Mouse (Mus musculus) cerebellum, adult 2 months (tissue): Measurements from ENCODE around the gene Rbm47. TPM values are rescaled to one million over a fixed set of nuclear protein-coding genes. Genes with fewer than 3 reads are reported as not detected.

Source experiments
- DNase-seq, 2 experiments: peaks; one replicate each; pipeline ENCODE4 v3.0.0; 2021
- H3K27ac ChIP-seq: fragments of 200-500 bp; 2 replicates; pipeline ENCODE4 v1.5.1; 2012; ENCODE audit warnings: low read length, control low read depth, inconsistent platforms; ENCODE audit not compliant: insufficient read depth
- H3K27me3 ChIP-seq: fragments of 200-500 bp; 2 replicates; pipeline ENCODE4 v1.6.1; 2012; ENCODE audit warnings: inconsistent platforms, mild to moderate bottlenecking, low read length, moderate library complexity; ENCODE audit not compliant: control insufficient read depth, insufficient read depth
- H3K4me1 ChIP-seq: fragments of 200-500 bp; 2 replicates; pipeline ENCODE4 v1.6.1; 2011; ENCODE audit warnings: low read length; ENCODE audit not compliant: control insufficient read depth, insufficient read depth
- H3K4me3 ChIP-seq: fragments of 200-500 bp; replicated peaks from 2 replicates; pipeline ENCODE3; 2011; ENCODE audit warnings: mild to moderate bottlenecking, low read depth, low read length, control low read depth; ENCODE audit not compliant: insufficient read depth
- CTCF ChIP-seq: fragments of 200-500 bp; IDR thresholded peaks from 2 replicates; pipeline ENCODE4 v1.5.1; 2011; ENCODE audit warnings: low read depth, mild to moderate bottlenecking, control low read depth, low read length, moderate library complexity, borderline replicate concordance; ENCODE audit not compliant: insufficient read depth
- POLR2A ChIP-seq: fragments of 200-500 bp; IDR thresholded peaks from 2 replicates; pipeline ENCODE4 v1.6.1; 2011; ENCODE audit warnings: low read length, control low read depth, borderline replicate concordance; ENCODE audit not compliant: insufficient read depth
- WGBS: fragments of 180-500 bp; shearing (Covaris S2); methylation state at CpG from one replicate; pipeline ENCODE4 v1.1.7; 2018; 5-methylcytosine and 5-hydroxymethylcytosine counted together
- polyA plus RNA-seq: library from polyadenylated mRNA; depleted of rRNA; stranded (reverse); fragments of >200 nt; gene quantifications from 2 replicates; pipeline ENCODE4 v1.2.3, GENCODE M21; 2012

The Rbm47 gene
- polyA plus RNA-seq, 1 experiment = 0.49 TPM

DNA sequence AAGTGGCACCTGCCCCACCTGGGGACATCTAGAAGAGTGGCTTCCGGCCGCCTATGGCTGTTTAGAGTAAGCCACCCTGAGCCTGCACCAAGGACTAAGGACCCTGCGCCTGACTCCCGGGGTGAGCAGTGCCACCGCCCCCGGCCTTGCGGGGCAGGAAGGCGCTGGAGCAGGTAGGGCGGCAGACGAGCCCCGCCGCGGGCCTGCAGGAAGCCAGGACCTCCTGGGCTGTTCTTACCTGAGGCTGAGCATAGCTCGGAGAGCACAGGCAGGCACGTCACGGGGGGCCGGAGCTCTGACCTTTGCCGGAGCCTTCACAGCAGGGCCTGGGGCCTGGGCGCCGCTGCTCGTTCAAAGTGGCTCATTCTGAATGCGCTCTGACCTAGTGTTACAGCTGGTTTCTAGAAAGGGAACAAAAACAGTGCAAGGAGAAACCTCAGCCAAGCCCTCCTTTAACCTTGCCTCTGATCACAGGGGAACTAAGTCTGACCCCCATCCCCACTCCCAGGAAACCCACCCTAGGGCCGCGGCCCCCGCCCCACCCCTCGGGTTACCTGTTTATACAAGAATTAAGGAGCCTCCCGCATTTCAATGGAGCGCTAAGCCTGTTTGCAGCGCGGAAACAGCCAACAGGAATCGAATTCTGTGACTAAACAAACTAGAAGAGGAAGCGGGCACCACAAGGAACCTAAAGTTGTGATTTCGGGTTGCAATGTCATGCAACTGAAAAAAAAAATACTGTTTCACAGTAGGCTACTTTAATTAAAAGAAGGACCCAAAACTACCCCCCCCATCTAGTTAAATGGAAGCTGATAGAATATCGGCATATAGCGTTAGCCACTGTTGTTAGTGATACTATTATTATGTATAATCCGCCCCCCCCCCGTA, 21.4 kb downstream of the Rbm47 start:
- peak overlapping the region; percentile 49 for H3K4me3 ChIP-seq
- no peaks in the 10 kb centered on the region for H3K4me1 ChIP-seq
- peaks cover 3% of the 10 kb centered on the region; the same call in 1 of the 2 replicates for H3K27me3 ChIP-seq
- DNase-seq = peak; percentile 5 to 26
- H3K27ac ChIP-seq = no peak overlapping the region
- TF ChIP-seq CTCF (no peak), POLR2A (no peak)
- WGBS = 20% methylated on average over 37 of the region's 37 CpGs

DNA sequence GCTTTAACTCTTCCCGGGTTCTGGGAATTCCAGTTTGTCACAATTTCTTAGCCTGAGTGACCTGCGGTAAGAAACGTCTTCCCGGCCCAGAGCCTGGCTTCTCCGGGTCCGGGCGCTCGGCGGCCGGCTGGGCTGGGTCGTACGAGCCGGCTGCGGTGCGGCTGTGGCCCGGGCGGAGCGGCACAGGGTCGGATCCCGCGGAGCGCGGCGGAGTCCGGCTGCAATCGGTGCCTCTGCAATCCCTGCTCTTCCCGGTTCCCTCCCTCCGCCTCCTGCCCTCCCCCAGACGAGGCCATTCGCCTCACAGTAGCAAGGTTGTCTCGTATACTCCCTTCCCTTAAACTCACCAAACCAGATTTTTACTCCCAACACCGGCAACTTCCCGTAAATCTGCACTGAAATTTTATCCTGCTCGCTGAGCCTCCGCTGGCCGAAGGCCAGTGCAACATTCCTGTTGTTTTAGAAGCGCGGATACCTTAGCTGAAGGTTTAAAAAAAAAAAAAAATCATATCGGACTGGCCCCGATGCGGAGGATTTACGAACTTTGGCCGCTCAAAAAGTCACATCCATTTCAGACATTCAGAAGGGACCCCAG, 22.1 kb downstream of the Rbm47 start:
- Histone ChIP-seq H3K27me3 (peaks cover 3% of the 10 kb centered on the region; the same call in 1 of the 2 replicates), H3K27ac (no peak overlapping the region), H3K4me1 (no peaks in the 10 kb centered on the region), H3K4me3 (peak overlapping the region; percentile 49)
- TF ChIP-seq CTCF (no peak), POLR2A (no peak)
- WGBS = under 1% methylated on average over 43 of the region's 43 CpGs
- peak; percentile 38 to 50 for DNase-seq

DNA sequence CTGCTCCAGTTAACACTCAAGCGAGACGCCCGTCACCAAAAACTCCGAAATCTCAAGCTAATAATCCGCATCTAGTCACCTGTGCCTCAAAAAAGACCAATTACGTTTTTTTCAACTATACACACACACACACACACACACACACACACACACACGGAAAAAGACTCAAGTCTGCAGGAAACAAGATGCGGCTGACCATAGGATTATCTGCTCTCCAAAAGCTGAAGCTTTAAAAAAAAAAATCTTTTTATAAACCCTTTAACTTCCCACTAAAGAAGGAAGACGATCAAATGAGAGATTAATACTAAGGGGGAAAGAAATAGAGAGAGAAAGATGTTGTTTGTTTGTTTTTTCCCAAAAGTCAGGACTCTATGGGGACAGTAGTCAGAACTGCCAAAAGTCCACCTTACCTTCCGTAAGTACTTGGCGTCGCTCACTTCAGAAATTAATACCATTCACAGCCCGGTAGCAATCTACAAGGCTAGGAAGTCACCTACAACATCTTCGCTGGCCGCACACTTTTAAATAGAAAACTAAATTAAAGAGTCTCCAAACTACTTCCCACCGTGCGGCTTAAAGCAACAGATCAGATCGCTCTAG, 22.7 kb downstream of the Rbm47 start:
- H3K4me1 ChIP-seq = no peaks in the 10 kb centered on the region
- H3K27ac ChIP-seq = no peak overlapping the region
- TF ChIP-seq CTCF (no peak), POLR2A (no peak)
- H3K27me3 ChIP-seq = peaks cover 3% of the 10 kb centered on the region; the same call in 1 of the 2 replicates
- peak overlapping the region; percentile 34 for H3K4me3 ChIP-seq
- WGBS = 15% methylated on average over 18 of the region's 18 CpGs
- no peak for DNase-seq

DNA sequence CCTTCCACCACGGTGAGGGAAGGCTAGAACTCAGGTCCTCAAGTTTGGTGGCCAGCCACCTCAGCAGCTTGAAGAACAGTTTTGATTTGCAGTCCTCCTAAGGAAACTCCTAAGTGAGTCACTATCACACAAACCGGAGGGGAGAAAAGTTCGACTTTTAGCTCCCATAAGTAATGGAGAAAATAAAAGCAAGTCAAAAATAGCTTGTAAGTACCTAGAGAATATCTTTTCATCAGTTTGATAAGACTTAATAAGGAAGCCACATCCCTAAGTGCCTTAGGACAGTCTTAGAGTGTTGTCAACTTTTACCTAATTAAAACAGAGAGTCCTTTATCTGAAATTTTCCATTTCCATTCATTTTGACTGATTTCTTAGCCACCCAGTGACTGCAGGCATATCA, 23.3 kb downstream of the Rbm47 start:
- Histone ChIP-seq H3K27ac (no peak overlapping the region), H3K4me3 (no peak overlapping the region), H3K27me3 (peaks cover 3% of the 10 kb centered on the region; the same call in 1 of the 2 replicates), H3K4me1 (no peaks in the 10 kb centered on the region)
- 62% methylated on average over 3 of the region's 3 CpGs for WGBS
- no peak for DNase-seq
- TF ChIP-seq CTCF (no peak), POLR2A (no peak)

DNA sequence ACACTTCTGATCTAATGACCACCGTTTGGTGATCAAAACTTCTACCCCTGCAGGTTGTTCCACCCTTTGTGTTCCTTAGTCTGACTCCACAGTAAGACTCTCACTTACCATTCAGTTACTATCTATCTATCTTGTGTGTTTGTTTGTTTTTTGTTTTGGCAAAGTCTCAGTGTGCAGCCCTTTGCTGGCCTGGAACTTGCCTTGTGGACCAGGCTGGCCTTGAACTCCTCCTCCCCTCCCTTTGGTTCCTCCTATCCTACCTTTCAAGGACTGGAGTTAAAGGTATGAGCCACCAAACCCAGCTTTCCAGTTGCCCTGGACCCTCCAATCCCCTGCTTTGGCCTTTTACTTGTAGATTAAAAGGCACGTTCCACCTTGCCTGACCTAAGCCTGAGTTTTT, 23.8 kb downstream of the Rbm47 start:
- 87% methylated on average over 2 of the region's 2 CpGs for WGBS
- Histone ChIP-seq H3K27me3 (peaks cover 3% of the 10 kb centered on the region; the same call in 1 of the 2 replicates), H3K4me3 (no peak overlapping the region), H3K27ac (no peak overlapping the region), H3K4me1 (no peaks in the 10 kb centered on the region)
- DNase-seq = no peak
- TF ChIP-seq CTCF (no peak), POLR2A (no peak)

DNA sequence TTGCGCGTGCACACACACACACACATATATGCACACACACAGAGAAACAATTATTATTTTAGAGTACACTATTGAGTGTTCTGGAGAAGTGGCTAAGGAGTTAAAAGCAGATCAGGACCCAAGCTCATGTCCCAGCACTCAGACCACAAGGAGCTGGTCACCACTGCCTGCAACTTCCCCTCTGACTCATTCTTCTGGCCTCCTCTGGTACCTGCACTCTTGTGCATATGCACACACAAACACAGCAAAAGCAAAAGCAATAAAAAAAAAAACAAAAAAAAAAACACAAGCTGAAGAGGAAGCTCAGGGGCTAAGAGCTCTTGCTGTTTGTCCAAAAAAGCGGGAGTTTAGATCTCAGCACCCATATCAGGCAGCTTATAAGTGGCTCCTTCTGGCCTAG, 25.6 kb downstream of the Rbm47 start:
- WGBS = over 99% methylated on average over 3 of the region's 3 CpGs

DNA sequence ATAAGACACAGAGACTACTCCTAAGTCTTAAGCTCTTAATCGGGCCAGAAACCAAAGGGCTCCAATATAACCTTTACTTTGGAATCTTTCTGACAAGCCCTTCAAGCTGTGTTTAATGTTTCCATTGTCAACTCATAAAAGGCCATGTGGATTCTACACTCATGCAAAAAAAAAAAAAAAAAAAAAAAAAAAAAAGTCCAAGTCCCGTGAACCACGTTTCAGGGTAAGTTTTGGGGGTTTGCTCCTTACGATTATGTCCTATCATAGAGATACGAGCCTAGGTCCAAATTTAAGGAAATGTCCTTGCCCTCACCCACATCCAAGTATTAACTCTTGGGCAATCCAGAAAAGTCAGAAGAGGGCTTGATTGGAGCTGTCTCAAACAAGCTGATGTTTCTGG, 27.3 kb downstream of the Rbm47 start:
- 83% methylated on average over 5 of the region's 5 CpGs for WGBS
- TF ChIP-seq POLR2A (no peak), CTCF (no peak)
- Histone ChIP-seq H3K4me1 (no peaks in the 10 kb centered on the region), H3K27me3 (peaks cover 2% of the 10 kb centered on the region; the same call in 1 of the 2 replicates), H3K4me3 (no peak overlapping the region), H3K27ac (no peak overlapping the region)
- DNase-seq = no peak

More for the DNA sequence above, 25.6 kb downstream of the Rbm47 start:
- DNase-seq = no peak
- Histone ChIP-seq H3K4me1 (no peaks in the 10 kb centered on the region), H3K4me3 (no peak overlapping the region), H3K27me3 (peaks cover 3% of the 10 kb centered on the region; the same call in 1 of the 2 replicates), H3K27ac (no peak overlapping the region)
- TF ChIP-seq POLR2A = no peak
- no peak for TF ChIP-seq CTCF
